Mouse (Mus musculus): ENCODE data around the gene Gm11983.

DNA sequence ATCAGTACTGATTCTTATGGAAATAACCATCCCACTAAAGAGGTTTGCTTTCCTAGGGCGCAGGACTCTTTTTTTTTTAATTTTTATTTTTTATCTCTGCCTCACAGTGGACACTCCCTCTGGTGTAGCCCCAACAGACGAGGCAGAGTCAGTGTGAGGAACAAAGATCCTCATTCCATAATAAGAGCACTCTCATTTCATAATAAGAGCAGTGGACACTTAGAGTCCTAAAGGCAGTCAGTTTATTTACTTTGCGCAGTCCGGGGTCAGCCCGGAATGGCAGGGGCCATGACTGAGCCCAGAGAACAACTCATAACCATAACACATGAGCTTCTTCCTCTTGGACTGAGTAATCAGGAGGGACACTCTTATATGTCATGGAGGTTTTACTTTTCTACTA lies 9.3 kb downstream of the Gm11983 start:
- TF ChIP-seq CTCF (IDR thresholded peaks at IDR 0.05; ENCODE audit: borderline replicate concordance, insufficient read depth, low read depth, low read length) (no peak), POLR2A (IDR thresholded peaks at IDR 0.05; ENCODE audit: borderline replicate concordance, insufficient read depth, low read length) (no peak)

Measured in cerebellum, adult 2 months (tissue).